Mouse (Mus musculus) embryonic facial prominence, embryonic 15.5 days (tissue): ENCODE data around the gene Mindy4. TPM values are rescaled to one million over a fixed set of nuclear protein-coding genes. Genes with fewer than 3 reads are reported as not detected.

Experiments used
- ATAC-seq: fragments of 200-750 bp; cut with Nextera tagmentation; 2 replicates; pipeline ENCODE4 v1.8.0; 2017; ENCODE audit warnings: low read depth, moderate TSS enrichment; ENCODE audit not compliant: insufficient number of reproducible peaks, low FRiP score, low TSS enrichment
- H3K27ac ChIP-seq: fragments of 300-500 bp; sonication (generic); replicated peaks from 2 replicates; pipeline ENCODE4 v1.5.1; 2015; ENCODE audit warnings: mild to moderate bottlenecking, inconsistent platforms
- H3K27me3 ChIP-seq: fragments of 300-500 bp; sonication (generic); 2 replicates; pipeline ENCODE4 v1.6.1; 2015; ENCODE audit warnings: inconsistent platforms
- H3K36me3 ChIP-seq: fragments of 300-500 bp; sonication (generic); 2 replicates; pipeline ENCODE4 v1.6.1; 2015; ENCODE audit warnings: mild to moderate bottlenecking, inconsistent platforms
- H3K4me1 ChIP-seq: fragments of 300-500 bp; sonication (generic); 2 replicates; pipeline ENCODE4 v1.6.1; 2015; ENCODE audit warnings: inconsistent platforms
- H3K4me2 ChIP-seq: fragments of 300-500 bp; sonication (generic); replicated peaks from 2 replicates; pipeline ENCODE4 v1.6.1; 2015; ENCODE audit warnings: mild to moderate bottlenecking, inconsistent platforms
- H3K4me3 ChIP-seq: fragments of 300-500 bp; sonication (generic); replicated peaks from 2 replicates; pipeline ENCODE4 v1.5.1; 2015; ENCODE audit warnings: mild to moderate bottlenecking, inconsistent platforms
- H3K9ac ChIP-seq: fragments of 300-500 bp; sonication (generic); 2 replicates; pipeline ENCODE4 v1.6.1; 2015; ENCODE audit warnings: inconsistent platforms
- H3K9me3 ChIP-seq: fragments of 300-500 bp; sonication (generic); replicated peaks from 2 replicates; pipeline ENCODE4 v1.6.1; 2016; ENCODE audit warnings: inconsistent platforms
- WGBS: fragments of 180-500 bp; shearing (Covaris S2); methylation state at CpG from one replicate; pipeline ENCODE4 v1.1.7; 2015; 5-methylcytosine and 5-hydroxymethylcytosine counted together
- polyA plus RNA-seq: library from polyadenylated mRNA; unstranded; fragments of >200 nt; fragmentation: Nextera tagmentation; extraction: Ambion mirVana; gene quantifications from 2 replicates; pipeline ENCODE4 v1.2.1, GENCODE M21; 2015

The Mindy4 gene
- polyA plus RNA-seq, 1 experiment from 2014 or later: 21.4 TPM

DNA sequence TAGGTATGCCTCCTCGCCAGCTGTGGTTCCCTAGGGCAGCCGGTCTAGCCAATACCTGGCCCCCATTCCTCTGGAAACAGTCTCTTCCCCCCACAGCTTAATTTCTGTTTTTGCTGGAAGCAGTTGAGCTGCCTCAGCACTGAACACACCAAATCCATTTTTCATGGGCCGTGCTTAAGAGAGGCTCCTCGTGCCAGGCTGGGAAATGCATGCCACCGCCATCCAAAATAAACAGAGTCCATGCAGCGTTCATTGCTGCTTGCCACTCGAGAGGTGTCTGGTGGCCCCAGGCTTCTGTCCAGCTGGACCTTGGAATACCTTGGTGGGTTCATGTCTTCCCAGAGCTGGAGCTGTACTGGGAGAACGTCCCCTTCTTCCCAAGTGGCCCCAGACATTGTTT, 77.8 kb downstream of the Mindy4 start:
- H3K27ac ChIP-seq: peak overlapping the region; percentile 29
- no peaks in the 10 kb centered on the region for H3K9me3 ChIP-seq
- no peak for ATAC-seq
- H3K4me3 ChIP-seq: no peak overlapping the region
- no peaks in the 10 kb centered on the region for H3K27me3 ChIP-seq
- peaks cover 19% of the 10 kb centered on the region for H3K4me1 ChIP-seq
- no peak overlapping the region for H3K9ac ChIP-seq
- 70% methylated on average over 8 of the region's 8 CpGs for WGBS
- no peak overlapping the region for H3K4me2 ChIP-seq
- no peaks in the 10 kb centered on the region for H3K36me3 ChIP-seq

DNA sequence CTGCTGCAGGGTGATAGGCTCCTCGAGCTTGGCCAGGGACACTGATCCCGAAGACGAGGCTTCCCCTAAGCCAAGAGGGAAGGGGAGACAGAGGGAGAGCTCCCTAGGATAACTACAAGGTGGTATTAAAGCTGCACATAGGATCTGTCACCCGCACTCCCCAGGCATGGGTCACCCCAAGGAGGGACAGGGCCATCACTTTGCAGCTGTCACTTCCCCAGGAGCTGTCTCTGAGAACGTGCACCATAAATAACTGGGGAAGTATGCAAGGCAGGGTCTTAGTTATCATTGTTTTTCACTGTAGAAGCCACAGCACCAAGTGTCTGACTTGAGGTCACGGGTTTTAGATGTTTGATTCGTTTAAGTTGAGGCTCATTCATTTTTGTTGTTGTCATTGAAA, 78.5 kb downstream of the Mindy4 start:
- Histone ChIP-seq H3K27me3 (no peaks in the 10 kb centered on the region), H3K36me3 (no peaks in the 10 kb centered on the region), H3K4me1 (peaks cover 19% of the 10 kb centered on the region), H3K9me3 (no peaks in the 10 kb centered on the region), H3K4me3 (no peak overlapping the region), H3K9ac (no peak overlapping the region), H3K27ac (peak overlapping the region; percentile 29), H3K4me2 (no peak overlapping the region)
- 78% methylated on average over 7 of the region's 7 CpGs for WGBS
- ATAC-seq: no peak

DNA sequence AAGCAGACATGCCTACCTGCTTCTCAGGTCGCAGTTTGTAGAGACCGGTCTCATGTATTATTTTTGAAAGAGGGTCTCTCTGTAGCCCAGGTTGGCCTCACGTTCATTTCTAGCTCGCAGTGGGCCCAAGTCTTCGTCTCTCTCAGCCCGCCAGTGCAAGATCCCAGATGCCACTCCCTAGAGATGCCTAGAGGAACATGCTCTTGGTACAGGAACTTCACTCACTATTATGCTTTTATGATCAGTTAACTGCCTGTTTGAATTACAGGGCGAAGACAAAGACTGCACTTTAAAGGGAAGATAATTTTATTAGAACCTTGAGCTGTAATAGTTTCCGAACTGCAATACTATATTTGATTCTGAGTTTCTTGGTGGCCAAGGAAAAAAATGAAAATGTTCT, 79.2 kb downstream of the Mindy4 start:
- Histone ChIP-seq H3K9ac (no peak overlapping the region), H3K4me1 (peaks cover 18% of the 10 kb centered on the region), H3K4me2 (no peak overlapping the region), H3K36me3 (no peaks in the 10 kb centered on the region), H3K4me3 (no peak overlapping the region), H3K9me3 (no peaks in the 10 kb centered on the region), H3K27me3 (no peaks in the 10 kb centered on the region), H3K27ac (peak overlapping the region; percentile 29; the same call in 1 of the 2 replicates)
- 90% methylated on average over 8 of the region's 8 CpGs for WGBS
- no peak for ATAC-seq

DNA sequence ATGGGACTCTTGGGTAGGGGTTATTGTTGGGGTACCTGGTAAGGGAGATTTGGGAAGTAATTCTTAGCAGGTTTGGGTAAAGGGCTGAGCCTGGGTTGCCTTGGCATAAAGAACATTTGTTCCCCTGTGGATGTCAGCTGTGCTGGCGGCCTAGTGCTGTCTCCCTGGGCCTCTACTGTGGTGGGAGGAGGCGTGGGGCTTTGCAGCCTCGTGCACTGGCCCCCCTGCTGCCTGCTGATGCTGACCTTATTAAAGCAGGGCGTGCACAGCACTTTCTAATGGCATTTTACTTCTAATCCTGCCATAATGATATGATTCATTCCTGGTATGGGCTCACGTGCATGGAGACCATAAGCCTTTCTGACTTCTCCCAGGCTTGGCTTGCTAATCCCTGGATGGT, 82.0 kb downstream of the Mindy4 start:
- no peak overlapping the region for H3K4me3 ChIP-seq
- H3K36me3 ChIP-seq: 0 out of 2 replicates have a peak, but pooled peaks cover 4% of the 10 kb centered on the region
- no peak overlapping the region for H3K27ac ChIP-seq
- no peaks in the 10 kb centered on the region for H3K27me3 ChIP-seq
- WGBS: 54% methylated on average over 5 of the region's 5 CpGs
- H3K9me3 ChIP-seq: no peaks in the 10 kb centered on the region
- no peak for ATAC-seq
- no peak overlapping the region for H3K4me2 ChIP-seq
- H3K9ac ChIP-seq: no peak overlapping the region
- H3K4me1 ChIP-seq: no peaks in the 10 kb centered on the region

DNA sequence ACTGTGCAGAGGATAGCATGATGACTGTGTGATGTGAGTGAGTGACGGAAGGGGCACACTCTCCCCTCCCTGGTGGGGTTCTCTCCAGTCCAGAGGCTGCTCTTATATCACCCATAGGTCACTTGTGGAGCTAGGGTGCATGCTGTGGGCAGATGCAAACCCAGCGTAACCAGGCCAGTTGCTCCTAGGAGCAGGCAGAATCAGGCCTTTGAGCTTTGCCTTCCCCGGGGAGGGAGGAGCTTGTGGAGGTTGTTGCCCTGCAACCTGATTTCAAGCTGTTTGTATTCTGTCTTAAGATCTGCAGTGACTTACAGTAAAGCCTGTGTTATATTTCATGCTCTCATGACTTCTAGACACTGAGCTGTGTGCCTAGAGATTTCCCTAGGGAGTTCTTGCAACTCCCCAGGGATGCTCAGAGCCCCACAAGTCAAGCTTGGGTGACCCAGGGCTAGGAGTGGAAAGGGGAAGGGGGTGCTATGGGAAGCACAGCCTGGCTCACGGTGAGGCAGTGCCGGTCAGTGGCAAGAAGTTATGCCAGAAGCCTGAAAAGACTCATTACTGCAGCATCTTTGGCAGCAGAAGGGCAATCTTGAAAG, 84.9 kb downstream of the Mindy4 start:
- Histone ChIP-seq H3K4me1 (no peaks in the 10 kb centered on the region), H3K36me3 (0 out of 2 replicates have a peak, but pooled peaks cover 4% of the 10 kb centered on the region), H3K27ac (no peak overlapping the region), H3K4me2 (no peak overlapping the region), H3K4me3 (no peak overlapping the region), H3K9me3 (no peaks in the 10 kb centered on the region), H3K27me3 (no peaks in the 10 kb centered on the region), H3K9ac (no peak overlapping the region)
- ATAC-seq: no peak
- WGBS: 67% methylated on average over 5 of the region's 5 CpGs

DNA sequence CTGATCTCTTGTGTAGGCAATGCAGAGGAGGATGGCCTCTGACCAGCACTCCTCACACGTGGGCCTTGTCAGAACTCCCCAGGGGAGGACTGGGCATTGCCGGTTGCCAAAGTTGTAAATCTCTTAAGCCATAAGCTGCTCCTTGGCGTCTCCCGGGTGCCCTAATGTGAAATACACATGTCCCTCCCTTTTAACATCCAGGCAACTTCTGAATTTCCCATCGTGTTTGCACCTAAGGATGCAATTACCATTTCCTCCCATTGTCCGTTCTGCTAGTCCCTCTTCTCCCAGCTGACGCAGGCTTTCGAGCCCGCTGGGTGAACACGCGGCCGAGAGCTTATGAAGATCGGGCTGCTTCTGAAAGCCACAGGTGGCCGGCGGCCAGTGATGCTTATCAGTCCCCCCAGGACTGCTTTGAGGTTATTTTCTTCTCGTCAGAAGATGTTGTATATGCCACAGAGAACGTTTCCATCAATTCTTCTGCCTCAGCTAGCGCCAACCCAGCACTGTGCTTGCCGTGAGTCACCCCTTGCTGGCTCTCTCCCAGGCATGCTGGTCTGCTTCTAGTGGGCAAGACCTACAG, 91.5 kb downstream of the Mindy4 start:
- no peak overlapping the region for H3K27ac ChIP-seq
- no peaks in the 10 kb centered on the region for H3K4me1 ChIP-seq
- no peaks in the 10 kb centered on the region for H3K9me3 ChIP-seq
- no peaks in the 10 kb centered on the region for H3K27me3 ChIP-seq
- H3K4me2 ChIP-seq: no peak overlapping the region
- H3K4me3 ChIP-seq: no peak overlapping the region
- ATAC-seq: no peak; the same call in 1 of the 2 replicates
- H3K36me3 ChIP-seq: peaks cover 3% of the 10 kb centered on the region; the same call in 1 of the 2 replicates
- 59% methylated on average over 19 of the region's 19 CpGs for WGBS
- H3K9ac ChIP-seq: no peak overlapping the region

DNA sequence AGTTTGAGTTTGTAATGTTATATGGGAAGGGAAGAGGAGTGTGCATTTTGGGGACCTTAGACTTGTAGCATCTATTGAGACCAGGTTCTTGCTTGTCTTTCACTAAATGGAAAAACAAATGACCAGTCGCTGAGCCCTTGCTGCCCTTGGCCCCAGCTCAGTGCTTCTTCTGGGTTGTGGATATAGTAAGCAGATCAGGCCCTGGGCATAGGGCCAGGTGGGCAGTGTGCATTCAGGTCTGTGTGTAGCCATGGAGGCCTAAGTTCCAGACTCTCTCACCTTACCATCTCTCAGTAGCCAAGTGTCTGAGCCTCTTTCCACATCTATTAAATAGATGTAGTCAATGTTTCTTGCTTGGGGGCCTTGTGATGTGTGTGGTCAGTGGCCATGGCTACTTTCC, 92.1 kb downstream of the Mindy4 start:
- Histone ChIP-seq H3K36me3 (peaks cover 6% of the 10 kb centered on the region; the same call in 1 of the 2 replicates), H3K9me3 (no peaks in the 10 kb centered on the region), H3K27ac (no peak overlapping the region), H3K4me2 (no peak overlapping the region), H3K27me3 (no peaks in the 10 kb centered on the region), H3K4me3 (no peak overlapping the region), H3K4me1 (no peaks in the 10 kb centered on the region), H3K9ac (no peak overlapping the region)
- no peak; the same call in 1 of the 2 replicates for ATAC-seq
- WGBS: 100% methylated on average over 1 of the region's 1 CpGs

DNA sequence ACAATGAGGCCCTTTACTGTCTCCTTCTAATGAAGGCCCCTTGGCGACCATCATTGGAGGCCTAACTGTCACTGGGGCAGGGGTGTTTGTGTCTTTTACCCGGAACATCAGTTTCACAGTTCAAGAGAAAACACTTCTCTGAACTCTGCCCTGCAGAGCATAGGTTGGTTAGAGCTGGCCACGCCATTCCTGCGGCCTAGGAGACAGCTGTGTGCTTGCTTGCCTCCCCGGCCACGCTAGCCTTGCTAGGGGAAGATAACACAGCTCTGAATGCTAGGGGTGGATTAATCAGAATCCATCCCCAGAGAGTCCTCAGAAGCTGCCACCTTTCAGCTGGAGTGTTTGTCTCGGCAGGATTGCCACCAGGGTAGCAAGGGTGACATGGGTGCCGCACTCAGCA, 96.3 kb downstream of the Mindy4 start:
- ATAC-seq: no peak
- Histone ChIP-seq H3K27me3 (no peaks in the 10 kb centered on the region), H3K4me3 (no peak overlapping the region), H3K36me3 (peaks cover 6% of the 10 kb centered on the region; the same call in 1 of the 2 replicates), H3K4me1 (no peaks in the 10 kb centered on the region), H3K27ac (no peak overlapping the region), H3K4me2 (no peak overlapping the region), H3K9me3 (no peaks in the 10 kb centered on the region), H3K9ac (no peak overlapping the region)
- WGBS: 83% methylated on average over 8 of the region's 8 CpGs

DNA sequence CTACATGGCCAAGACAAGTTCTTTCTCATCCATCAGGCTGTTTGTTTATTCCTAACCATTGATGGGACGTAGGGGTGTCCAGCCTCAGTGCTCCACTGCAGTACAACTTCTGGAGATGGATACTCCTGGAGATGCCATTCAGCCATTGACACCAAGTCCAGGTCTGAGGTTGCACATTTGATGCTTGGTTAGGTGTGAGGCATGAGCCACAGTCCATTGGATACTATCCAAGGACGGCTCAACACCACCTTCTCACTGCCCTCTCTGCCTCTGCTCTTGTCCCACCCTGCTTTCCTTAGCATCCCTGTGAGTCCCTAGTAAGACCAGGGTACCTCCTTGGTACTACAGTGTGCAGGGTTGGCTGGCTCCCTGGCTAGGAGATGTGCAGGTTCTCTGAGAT, 96.7 kb downstream of the Mindy4 start:
- ATAC-seq: no peak
- no peak overlapping the region for H3K9ac ChIP-seq
- no peak overlapping the region for H3K4me2 ChIP-seq
- no peaks in the 10 kb centered on the region for H3K4me1 ChIP-seq
- WGBS: 84% methylated on average over 2 of the region's 2 CpGs
- H3K27ac ChIP-seq: no peak overlapping the region
- peaks cover 6% of the 10 kb centered on the region; the same call in 1 of the 2 replicates for H3K36me3 ChIP-seq
- no peaks in the 10 kb centered on the region for H3K27me3 ChIP-seq
- H3K9me3 ChIP-seq: no peaks in the 10 kb centered on the region
- H3K4me3 ChIP-seq: no peak overlapping the region

DNA sequence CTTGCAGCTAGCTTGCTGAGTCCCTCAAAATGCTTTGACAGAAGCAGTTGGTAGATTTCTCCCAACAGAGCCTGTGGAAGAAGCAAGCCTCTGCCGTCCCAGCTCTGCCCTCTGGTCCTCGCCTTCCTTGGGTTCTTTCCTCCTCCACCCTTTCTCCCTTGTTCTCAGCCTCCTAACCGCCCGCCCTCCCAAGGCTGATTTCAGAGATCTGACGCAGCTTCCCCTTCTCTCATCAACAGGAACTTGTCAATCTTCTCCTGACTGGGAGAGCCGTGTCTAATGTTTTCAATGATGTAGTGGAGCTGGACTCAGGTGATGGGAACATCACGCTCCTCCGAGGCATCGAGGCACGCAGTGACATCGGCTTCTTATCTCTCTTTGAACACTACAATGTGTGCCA, 97.5 kb downstream of the Mindy4 start:
- Histone ChIP-seq H3K9ac (no peak overlapping the region), H3K36me3 (peaks cover 6% of the 10 kb centered on the region; the same call in 1 of the 2 replicates), H3K4me1 (no peaks in the 10 kb centered on the region), H3K4me2 (no peak overlapping the region), H3K27ac (no peak overlapping the region), H3K4me3 (no peak overlapping the region), H3K27me3 (no peaks in the 10 kb centered on the region), H3K9me3 (no peaks in the 10 kb centered on the region)
- no peak for ATAC-seq
- WGBS: 73% methylated on average over 11 of the region's 11 CpGs

DNA sequence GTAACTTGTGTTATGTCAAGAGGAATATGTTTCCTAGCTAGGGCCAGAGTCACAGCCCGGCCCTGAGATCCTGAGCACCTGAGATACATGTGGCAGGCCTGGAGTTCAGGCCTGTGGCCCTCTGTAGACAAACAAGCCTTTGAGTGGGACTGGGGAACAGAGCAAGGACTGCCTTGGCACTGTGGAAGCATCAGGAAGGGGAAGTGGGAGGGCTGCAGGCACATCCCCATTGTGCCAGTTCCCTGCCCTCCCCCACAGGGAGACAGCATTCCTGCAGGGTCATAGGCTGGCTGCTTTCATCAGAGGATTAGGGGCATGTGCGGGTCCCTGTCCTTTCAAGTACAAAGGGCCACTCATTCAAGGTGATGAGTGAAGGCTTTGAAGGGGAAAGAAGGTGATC, 107.0 kb downstream of the Mindy4 start:
- Histone ChIP-seq H3K4me1 (peaks cover 22% of the 10 kb centered on the region), H3K4me3 (no peak overlapping the region), H3K27ac (no peak overlapping the region), H3K4me2 (no peak overlapping the region), H3K36me3 (0 out of 2 replicates have a peak, but pooled peaks cover 3% of the 10 kb centered on the region), H3K27me3 (no peaks in the 10 kb centered on the region), H3K9me3 (no peaks in the 10 kb centered on the region), H3K9ac (no peak overlapping the region)
- ATAC-seq: no peak
- 57% methylated on average over 2 of the region's 2 CpGs for WGBS

DNA sequence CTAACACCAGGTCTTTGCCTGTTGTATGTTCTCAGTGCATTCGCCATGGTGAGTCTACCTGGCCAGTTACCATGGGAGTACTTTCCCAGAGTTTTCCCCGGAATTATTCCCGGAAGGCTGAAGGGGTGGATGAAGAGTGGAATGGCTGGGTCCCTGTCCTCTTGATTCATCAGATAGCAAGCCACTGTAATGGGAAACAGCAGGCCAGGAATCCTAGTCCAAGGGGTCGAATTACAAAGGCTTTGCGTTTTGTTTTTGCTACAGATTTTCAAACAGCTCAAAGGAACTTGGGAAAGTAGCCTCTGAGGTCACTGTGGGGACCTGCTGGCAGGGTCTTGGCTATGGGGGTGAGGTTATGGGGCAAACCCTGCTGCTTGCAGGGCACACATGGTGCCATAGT, 108.8 kb downstream of the Mindy4 start:
- Histone ChIP-seq H3K9ac (no peak overlapping the region), H3K36me3 (0 out of 2 replicates have a peak, but pooled peaks cover 3% of the 10 kb centered on the region), H3K27me3 (no peaks in the 10 kb centered on the region), H3K9me3 (no peaks in the 10 kb centered on the region), H3K4me3 (no peak overlapping the region), H3K27ac (no peak overlapping the region), H3K4me1 (peaks cover 18% of the 10 kb centered on the region), H3K4me2 (no peak overlapping the region)
- 27% methylated on average over 5 of the region's 5 CpGs for WGBS
- no peak for ATAC-seq
